ENCODE assay signal across 10 mouse cellular contexts in genomic region chr7:118841796-118842195, GRCm38 (mm10). TPM values are rescaled to one million over a fixed set of nuclear protein-coding genes. Genes with fewer than 3 reads are reported as not detected.
DNase-seq lines count a peak whose midpoint lies in the region; ATAC-seq and TF ChIP-seq lines count a peak whose summit lies in the region.
"Had no signal": no experiment of that assay in that cellular context is flagged by ENCODE, and none has a peak within 500 bp of the region (broad histone marks: within the 10 kb centered on the region; RNA-seq: fewer than 3 reads in every experiment).

No protein-coding gene starts in this region.

- H3K9me3 ChIP-seq in hindbrain, embryonic 15.5 days: no peaks in the 10 kb centered on the region
- H3K9me3 ChIP-seq in hindbrain, embryonic 12.5 days (replicated peaks): no peaks in the 10 kb centered on the region
- no peaks in the 10 kb centered on the region for H3K9me3 ChIP-seq in MEL (replicated peaks; ENCODE audit: insufficient read depth, low read length)
- no peaks in the 10 kb centered on the region for H3K9me3 ChIP-seq in forebrain, embryonic 16.5 days (ENCODE audit: control insufficient read depth, low read length)

- H3K9ac ChIP-seq in hindbrain, embryonic 15.5 days: no peak overlapping the region
- no peak overlapping the region for H3K9ac ChIP-seq in hindbrain, embryonic 12.5 days
- no peak overlapping the region for H3K9ac ChIP-seq in MEL (ENCODE audit: control insufficient read depth, low read depth, low read length, poor library complexity, severe bottlenecking)
- H3K9ac ChIP-seq in forebrain, embryonic 16.5 days (replicated peaks; ENCODE audit: low read depth, low read length): no peak overlapping the region
- H3K9ac ChIP-seq: liver, embryonic 14.5 days had no signal

- no peak for TF ChIP-seq CTCF in MEL (IDR thresholded peaks at IDR 0.05 in 2 of 3, conservative IDR thresholded peaks at IDR 0.05 in 1 of 3; ENCODE audit: control insufficient read depth in 1 of 3, insufficient read depth in 1 of 3, low read depth in 2 of 3, low read length in 3 of 3, poor library complexity in 1 of 3, severe bottlenecking in 1 of 3)

- 0 out of 2 replicates have a peak, but pooled peaks cover 5% of the 10 kb centered on the region for H3K4me1 ChIP-seq in hindbrain, embryonic 15.5 days (replicated peaks)
- H3K4me1 ChIP-seq in hindbrain, embryonic 12.5 days: no peaks in the 10 kb centered on the region
- H3K4me1 ChIP-seq in MEL (ENCODE audit: control insufficient read depth in 1 of 2, insufficient read depth in 2 of 2, low read length in 2 of 2): peaks cover 0 to 2% of the 10 kb centered on the region in 2 experiments; a peak in 1 of 4 replicates
- peaks cover 14% of the 10 kb centered on the region for H3K4me1 ChIP-seq in forebrain, embryonic 16.5 days (replicated peaks; ENCODE audit: control insufficient read depth, insufficient read depth, low read length)

- no peak overlapping the region for H3K4me2 ChIP-seq in hindbrain, embryonic 15.5 days
- H3K4me2 ChIP-seq in hindbrain, embryonic 12.5 days (replicated peaks): no peak overlapping the region
- H3K4me2 ChIP-seq in forebrain, embryonic 16.5 days (ENCODE audit: low read length): no peak overlapping the region

- 50% methylated on average over 1 of the region's 1 CpGs for WGBS in hindbrain, embryonic 15.5 days
- 57% methylated on average over 1 of the region's 1 CpGs for WGBS in hindbrain, embryonic 12.5 days
- WGBS in forebrain, embryonic 16.5 days: 32% methylated on average over 1 of the region's 1 CpGs

- no peak overlapping the region for H3K4me3 ChIP-seq in hindbrain, embryonic 15.5 days
- no peak overlapping the region for H3K4me3 ChIP-seq in hindbrain, embryonic 12.5 days
- H3K4me3 ChIP-seq in MEL (ENCODE audit: control insufficient read depth in 1 of 2, insufficient read depth in 1 of 2, low read depth in 2 of 2, low read length in 2 of 2): no peak overlapping the region
- no peak overlapping the region for H3K4me3 ChIP-seq in forebrain, embryonic 16.5 days (replicated peaks; ENCODE audit: low read length)

- H3K27me3 ChIP-seq in hindbrain, embryonic 15.5 days: no peaks in the 10 kb centered on the region
- H3K27me3 ChIP-seq in hindbrain, embryonic 12.5 days: no peaks in the 10 kb centered on the region
- no peaks in the 10 kb centered on the region for H3K27me3 ChIP-seq in MEL (ENCODE audit: control insufficient read depth in 1 of 2, insufficient read depth in 2 of 2, low read length in 2 of 2)
- no peaks in the 10 kb centered on the region for H3K27me3 ChIP-seq in forebrain, embryonic 16.5 days (replicated peaks; ENCODE audit: control insufficient read depth, insufficient read depth, low read length)

- TF ChIP-seq POLR2A in MEL (IDR thresholded peaks at IDR 0.05; ENCODE audit: control insufficient read depth in 1 of 2, insufficient read depth in 1 of 2, low read depth in 1 of 2, low read length in 2 of 2, poor library complexity in 1 of 2): no peak

- no peak for TF ChIP-seq RAD21 in MEL (IDR thresholded peaks at IDR 0.05; ENCODE audit: low read depth, low read length)

- ATAC-seq in hindbrain, embryonic 15.5 days (ENCODE audit: low FRiP score, low read depth): peak; percentile 40; the same call in 1 of the 2 replicates
- no peak for ATAC-seq in hindbrain, embryonic 12.5 days (ENCODE audit: low FRiP score)
- peak; percentile 42 for ATAC-seq in forebrain, embryonic 16.5 days

- peaks cover 77% of the 10 kb centered on the region for H3K36me3 ChIP-seq in hindbrain, embryonic 15.5 days
- peaks cover 93% of the 10 kb centered on the region for H3K36me3 ChIP-seq in hindbrain, embryonic 12.5 days
- peaks cover 0 to 16% of the 10 kb centered on the region in 2 experiments; a peak in 3 of 4 replicates for H3K36me3 ChIP-seq in MEL (ENCODE audit: control insufficient read depth in 1 of 2, insufficient read depth in 2 of 2, low read length in 2 of 2)
- peaks cover 48% of the 10 kb centered on the region for H3K36me3 ChIP-seq in forebrain, embryonic 16.5 days (ENCODE audit: control insufficient read depth, insufficient read depth)

- H3K27ac ChIP-seq in hindbrain, embryonic 15.5 days (replicated peaks): no peak overlapping the region
- H3K27ac ChIP-seq in hindbrain, embryonic 12.5 days: no peak overlapping the region
- no peak overlapping the region for H3K27ac ChIP-seq in MEL (ENCODE audit: control insufficient read depth, low read depth, low read length)
- H3K27ac ChIP-seq in forebrain, embryonic 16.5 days (ENCODE audit: low read length): no peak overlapping the region; the same call in 1 of the 2 replicates
- H3K27ac ChIP-seq: liver, embryonic 14.5 days had no signal

- TF ChIP-seq EP300 in MEL (IDR thresholded peaks at IDR 0.05; ENCODE audit: low read depth in 1 of 2, low read length in 2 of 2): no peak

- no peaks in the 10 kb centered on the region for H3K79me2 ChIP-seq in MEL (ENCODE audit: control insufficient read depth, insufficient read depth, low read length, poor library complexity)

- peak; percentile 44 for DNase-seq in cerebellum, adult 8-10 months
- DNase-seq in cerebellum, adult 11 months: no peak
- peak; percentile 38 for DNase-seq in MEL (ENCODE audit: low read depth, low spot score)
- DNase-seq in B cell, adult 2 months: no peak
- no peak for DNase-seq in thymus, postnatal 25 days
- DNase-seq: kidney, postnatal 4 days had no signal

TF ChIP-seq in MEL, 35 proteins besides CTCF, POLR2A, EP300 and RAD21:
- TF ChIP-seq ZMIZ1 (IDR thresholded peaks at IDR 0.05; ENCODE audit: low read depth, low read length): 0 out of 2 replicates have a peak, but pooled peaks have one; percentile 23
- no peak for TF ChIP-seq NELFE (IDR thresholded peaks at IDR 0.05; ENCODE audit: low read depth, low read length)

RNA-seq across cellular contexts. Expression of gene Iqck, which starts 13.8 kb away (rescaled TPM):
- 3.7 and 4.7 TPM in 2 replicates for polyA plus RNA-seq in hindbrain, embryonic 15.5 days (2015; fragmentation: Nextera tagmentation; extraction: Ambion mirVana)
- 4.6 and 4.9 TPM in 2 replicates for polyA plus RNA-seq in hindbrain, embryonic 12.5 days (2016; fragmentation: Nextera tagmentation; extraction: Ambion mirVana)
- 0.20 and 0.39 TPM in 2 replicates for total RNA-seq in MEL (2012; rRNA removed)
- under 1 TPM in 1 of 2 experiments, not detected in 1; 0.40 TPM for polyA plus RNA-seq in MEL (2012; ENCODE audit: insufficient read depth in 1 of 2, insufficient read length in 2 of 2, low read depth in 1 of 2, low replicate concordance in 2 of 2, missing spikeins in 1 of 2)
- polyA plus RNA-seq in forebrain, embryonic 16.5 days (2015; fragmentation: Nextera tagmentation; extraction: Ambion mirVana): 3.9 and 4.5 TPM in 2 replicates

RNA-seq across cellular contexts. Expression of gene Knop1, which starts 14.3 kb away (rescaled TPM):
- 70.1 TPM in 2 replicates for polyA plus RNA-seq in hindbrain, embryonic 15.5 days (2015; fragmentation: Nextera tagmentation; extraction: Ambion mirVana)
- 99.2 and 108 TPM in 2 replicates for polyA plus RNA-seq in hindbrain, embryonic 12.5 days (2016; fragmentation: Nextera tagmentation; extraction: Ambion mirVana)
- 40.3 and 46.8 TPM in 2 replicates for total RNA-seq in MEL (2012; rRNA removed)
- polyA plus RNA-seq in MEL (2012; ENCODE audit: insufficient read depth in 1 of 2, insufficient read length in 2 of 2, low read depth in 1 of 2, low replicate concordance in 2 of 2, missing spikeins in 1 of 2): 10 to 100 TPM in 1 of 2 experiments, not detected in 1; 66.9 TPM
- 69.1 and 70.3 TPM in 2 replicates for polyA plus RNA-seq in forebrain, embryonic 16.5 days (2015; fragmentation: Nextera tagmentation; extraction: Ambion mirVana)

Comparison
In these comparisons a context has a peak if more than half of its experiments do, and no peak if none do; other contexts are left out.
1. DNase-seq: peak in cerebellum, adult 8-10 months (single experiment) and MEL (single experiment); none in cerebellum, adult 11 months (single experiment), B cell, adult 2 months (0 of 2) and thymus, postnatal 25 days (single experiment).